Mouse (Mus musculus) left cerebral cortex, postnatal 25 days (tissue): ENCODE measurements around the gene Foxf1. TPM values are rescaled to one million over a fixed set of nuclear protein-coding genes. Genes with fewer than 3 reads are reported as not detected.

Experiments used
- DNase-seq, 2 experiments: peaks; one replicate each; pipeline ENCODE4 v3.0.0; 2022; ENCODE audit warnings: low spot score in 2 of 2, mixed read lengths in 1 of 2
- intact Hi-C: fragments of 180-260 bp; cut with DNase I; formaldehyde crosslinking; loops from one replicate; pipeline ENCODE4 v1.15.1; 2025
- total RNA-seq, 2 experiments: library from RNA; stranded (reverse); gene quantifications; 2 replicates each; pipeline ENCODE4 v1.2.3; 2021

The Foxf1 gene
- total RNA-seq, 2 experiments from 2014 or later, result 0.87 to 1.1 TPM

- peak; percentile 99 for DNase-seq
- intact Hi-C loops, result no loop called here
Measured at GRCm38 (mm10) chr8:121107668-121108656, 23.8 kb downstream of the Foxf1 start, which contains the start of gene Mthfsd. Gene Mthfsd, minus strand, starts transcription at chr8:121108392.

DNA sequence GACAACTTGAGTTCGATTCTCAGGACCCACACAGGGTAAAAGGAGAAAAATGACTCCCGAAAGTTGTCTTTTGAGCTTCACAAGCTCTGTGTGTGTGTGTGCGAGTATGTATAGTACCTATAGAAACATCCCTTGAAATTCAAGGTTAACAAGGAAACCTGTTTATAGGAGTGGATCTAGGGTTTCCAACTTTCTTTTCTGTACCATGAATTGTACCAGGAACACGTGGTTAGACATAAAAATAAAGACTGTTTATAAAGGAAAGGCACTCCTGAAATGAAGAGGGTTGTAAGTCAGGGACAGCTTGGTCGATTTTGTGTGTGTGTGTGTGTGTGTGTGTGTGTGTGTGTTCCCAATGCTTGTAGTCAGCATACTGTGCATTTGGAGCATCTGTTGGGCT, 24.5 kb downstream of the Foxf1 start:
- intact Hi-C loops, result no loop called here
- no peak for DNase-seq

GRCm38 (mm10) chr8:121111145-121111907, 27.1 kb downstream of the Foxf1 start:
- intact Hi-C loops, result no loop called here
- DNase-seq, result no peak

DNA sequence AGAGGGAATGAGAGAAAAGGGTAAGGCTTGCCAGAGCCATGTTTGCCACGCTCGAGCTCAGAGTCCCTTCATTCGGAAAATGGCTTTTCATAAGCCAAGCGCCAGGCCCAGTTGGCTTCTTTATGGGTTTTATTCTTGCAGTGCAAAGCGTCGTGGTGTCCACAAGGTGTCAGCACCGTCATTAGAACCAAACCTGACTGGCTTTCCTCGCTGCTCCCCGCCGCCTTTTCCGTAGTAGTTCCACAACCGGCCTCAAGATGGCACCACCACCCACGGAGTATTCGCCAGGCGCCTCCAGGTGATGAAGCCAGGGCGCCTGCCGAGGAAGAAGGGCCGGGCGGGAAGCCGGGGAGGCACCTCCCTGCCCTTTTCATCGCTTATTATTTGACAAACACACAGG, 29.1 kb downstream of the Foxf1 start:
- intact Hi-C loops, result loop anchor here (1.0 kb wide), 2 partner anchors 280 to 400 kb away; no protein-coding TSS in a partner anchor
- DNase-seq, result peak; percentile 95 to 97

GRCm38 (mm10) chr8:121115136-121115535, 30.9 kb downstream of the Foxf1 start:
- no peak for DNase-seq
- intact Hi-C loops, result loop anchor here (2.0 kb wide), 1 partner anchor 28 kb away; no protein-coding TSS in a partner anchor

DNA sequence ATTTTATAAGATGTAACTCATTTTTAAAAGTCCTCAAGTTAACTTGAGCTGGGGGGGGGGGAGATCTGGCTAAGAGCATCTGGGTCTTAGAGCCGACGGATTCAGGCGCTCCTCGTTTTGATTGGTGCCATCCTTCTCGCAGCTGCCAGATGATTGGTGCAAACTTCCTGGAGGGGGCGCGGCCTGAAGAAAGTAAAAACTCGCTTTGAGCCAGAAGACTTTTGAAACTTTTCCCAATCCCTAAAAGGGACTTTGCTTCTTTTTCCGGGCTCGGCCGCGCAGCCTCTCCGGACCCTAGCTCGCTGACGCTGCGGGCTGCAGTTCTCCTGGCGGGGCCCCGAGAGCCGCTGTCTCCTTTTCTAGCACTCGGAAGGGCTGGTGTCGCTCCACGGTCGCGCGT, 31.8 kb downstream of the Foxf1 start, which contains the start of gene Foxc2:
TSS of gene Foxc2 (plus strand) at position 224 of the 400 bp plus-strand sequence.
- intact Hi-C loops, result loop anchor here (2.0 kb wide), 1 partner anchor 29 kb away; no protein-coding TSS in a partner anchor
- peak; percentile 47 to 71 for DNase-seq

DNA sequence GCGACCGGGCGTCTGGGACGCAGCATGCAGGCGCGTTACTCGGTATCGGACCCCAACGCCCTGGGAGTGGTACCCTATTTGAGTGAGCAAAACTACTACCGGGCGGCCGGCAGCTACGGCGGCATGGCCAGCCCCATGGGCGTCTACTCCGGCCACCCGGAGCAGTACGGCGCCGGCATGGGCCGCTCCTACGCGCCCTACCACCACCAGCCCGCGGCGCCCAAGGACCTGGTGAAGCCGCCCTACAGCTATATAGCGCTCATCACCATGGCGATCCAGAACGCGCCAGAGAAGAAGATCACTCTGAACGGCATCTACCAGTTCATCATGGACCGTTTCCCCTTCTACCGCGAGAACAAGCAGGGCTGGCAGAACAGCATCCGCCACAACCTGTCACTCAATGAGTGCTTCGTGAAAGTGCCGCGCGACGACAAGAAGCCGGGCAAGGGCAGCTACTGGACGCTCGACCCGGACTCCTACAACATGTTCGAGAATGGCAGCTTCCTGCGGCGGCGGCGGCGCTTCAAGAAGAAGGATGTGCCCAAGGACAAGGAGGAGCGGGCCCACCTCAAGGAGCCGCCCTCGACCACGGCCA, 32.5 kb downstream of the Foxf1 start:
- intact Hi-C loops, result no loop called here
- DNase-seq, result no peak

DNA sequence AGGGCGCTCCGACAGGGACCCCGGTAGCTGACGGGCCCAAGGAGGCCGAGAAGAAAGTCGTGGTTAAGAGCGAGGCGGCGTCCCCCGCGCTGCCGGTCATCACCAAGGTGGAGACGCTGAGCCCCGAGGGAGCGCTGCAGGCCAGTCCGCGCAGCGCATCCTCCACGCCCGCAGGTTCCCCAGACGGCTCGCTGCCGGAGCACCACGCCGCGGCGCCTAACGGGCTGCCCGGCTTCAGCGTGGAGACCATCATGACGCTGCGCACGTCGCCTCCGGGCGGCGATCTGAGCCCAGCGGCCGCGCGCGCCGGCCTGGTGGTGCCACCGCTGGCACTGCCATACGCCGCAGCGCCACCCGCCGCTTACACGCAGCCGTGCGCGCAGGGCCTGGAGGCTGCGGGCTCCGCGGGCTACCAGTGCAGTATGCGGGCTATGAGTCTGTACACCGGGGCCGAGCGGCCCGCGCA, 33.0 kb downstream of the Foxf1 start:
- intact Hi-C loops, result no loop called here
- DNase-seq, result no peak

- DNase-seq, result no peak
- intact Hi-C loops, result no loop called here
Measured at GRCm38 (mm10) chr8:121117906-121118305, 33.7 kb downstream of the Foxf1 start.

DNA sequence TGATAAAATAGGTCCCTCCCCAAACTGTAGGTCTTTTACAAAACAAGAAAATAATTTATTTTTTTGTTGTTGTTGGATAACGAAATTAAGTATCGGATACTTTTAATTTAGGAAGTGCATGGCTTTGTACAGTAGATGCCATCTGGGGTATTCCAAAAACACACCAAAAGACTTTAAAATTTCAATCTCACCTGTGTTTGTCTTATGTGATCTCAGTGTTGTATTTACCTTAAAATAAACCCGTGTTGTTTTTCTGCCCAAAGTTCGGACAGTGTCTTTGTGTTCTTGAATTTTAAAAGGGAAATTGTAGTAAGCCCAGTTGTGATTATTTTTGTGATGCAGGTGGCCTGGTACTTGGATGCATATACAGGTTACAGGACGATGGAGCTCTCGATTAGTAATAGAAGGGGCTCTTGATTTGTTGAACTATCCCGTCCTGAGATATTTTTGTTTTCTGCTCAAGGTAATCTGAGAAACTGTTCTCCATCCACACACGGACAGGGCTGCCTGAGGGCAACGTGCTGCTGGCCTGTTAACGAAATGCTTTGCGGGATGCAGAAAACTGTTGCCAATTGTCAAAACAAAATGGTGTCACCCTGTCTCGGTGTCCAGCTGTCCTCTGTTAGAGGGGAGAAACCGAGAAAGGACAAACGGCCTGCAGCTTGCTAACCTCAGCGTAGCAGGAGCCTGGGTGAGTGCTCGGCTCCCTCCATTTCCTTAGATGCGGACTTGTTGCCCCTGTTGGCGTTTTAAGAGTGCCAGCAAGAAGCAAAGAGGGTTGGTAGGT, 34.6 kb downstream of the Foxf1 start:
- intact Hi-C loops, result no loop called here

GRCm38 (mm10) chr8:121119635-121120455, 35.7 kb downstream of the Foxf1 start:
- DNase-seq, result no peak
- intact Hi-C loops, result no loop called here

More for the DNA sequence above, 34.6 kb downstream of the Foxf1 start:
- no peak for DNase-seq

- intact Hi-C loops, result no loop called here
- DNase-seq, result no peak
Measured at GRCm38 (mm10) chr8:121120456-121121419, 36.6 kb downstream of the Foxf1 start.

GRCm38 (mm10) chr8:121121704-121122103, 37.5 kb downstream of the Foxf1 start:
- DNase-seq, result no peak
- intact Hi-C loops, result no loop called here

- intact Hi-C loops, result no loop called here
Measured at GRCm38 (mm10) chr8:121122368-121122767, 38.2 kb downstream of the Foxf1 start.

DNA sequence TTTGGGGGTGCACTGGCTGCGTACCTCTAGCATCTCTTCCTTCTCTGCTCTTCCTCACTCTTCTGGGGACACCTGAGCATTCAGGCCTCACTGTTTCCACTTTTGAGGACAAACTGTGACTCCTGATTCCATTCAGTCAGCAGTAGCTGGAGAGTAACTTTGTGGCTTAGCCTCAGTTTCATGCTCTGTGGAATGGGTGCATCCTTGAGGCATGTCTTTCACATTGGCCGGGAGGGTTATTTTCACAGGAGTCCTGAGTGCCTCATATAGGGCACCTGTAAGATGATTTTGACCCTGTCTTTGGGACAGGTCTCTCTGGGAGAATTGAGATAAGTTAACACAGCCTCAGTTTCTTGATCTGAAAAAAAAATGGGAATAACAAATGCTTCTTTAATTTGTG, 38.9 kb downstream of the Foxf1 start:
- intact Hi-C loops, result no loop called here
- no peak for DNase-seq

More at GRCm38 (mm10) chr8:121122368-121122767, 38.2 kb downstream of the Foxf1 start:
- DNase-seq, result no peak

DNA sequence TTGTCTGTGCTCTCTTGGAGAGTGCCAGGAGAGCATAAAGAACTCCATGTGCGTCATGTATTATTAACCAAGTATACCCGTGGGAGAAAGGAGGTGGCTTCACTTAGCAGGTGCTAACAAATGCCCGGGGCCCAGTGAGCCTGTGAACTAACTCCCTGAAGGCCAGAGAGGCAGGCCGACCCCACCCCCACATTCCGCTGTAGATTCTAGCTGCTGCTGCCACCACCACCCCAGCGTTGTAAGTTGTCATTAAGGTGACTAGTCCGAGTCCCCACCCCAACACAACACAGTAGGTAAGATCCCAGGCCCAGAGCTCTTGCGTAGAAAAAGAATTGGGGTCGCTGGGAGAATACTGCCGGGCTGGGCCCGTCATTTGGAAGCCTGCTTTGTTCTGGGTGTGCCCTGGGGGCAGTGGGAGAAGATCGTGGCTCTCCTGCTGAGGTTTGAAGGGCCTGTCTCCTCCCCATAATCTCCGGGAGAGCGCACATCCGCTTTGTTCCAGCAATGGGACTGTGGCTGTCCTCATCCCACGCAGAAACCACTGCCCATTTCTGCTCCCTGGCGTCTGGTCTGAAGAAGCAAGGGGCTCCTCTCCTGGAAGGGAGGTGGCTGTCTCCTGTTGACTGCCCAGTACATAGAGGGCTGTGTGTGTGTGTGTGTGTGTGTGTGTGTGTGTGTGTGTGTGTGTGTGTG, 40.5 kb downstream of the Foxf1 start:
- DNase-seq, result no peak
- intact Hi-C loops, result loop anchor here (5.0 kb wide), 1 partner anchor 268 kb away; no protein-coding TSS in a partner anchor
